Mouse (Mus musculus) heart, embryonic 14.5 days (tissue): Measurements from ENCODE around the gene Pidd1. TPM values are rescaled to one million over a fixed set of nuclear protein-coding genes. Genes with fewer than 3 reads are reported as not detected.
A peak's percentile ranks its signal among the peaks of the same experiment; 100 is the strongest.
"Not testable (repeated sequence)": the region's sequence is repeated elsewhere in the genome, so short reads cannot be mapped to it uniquely, and the experiment has no call there.

Experiments
- ATAC-seq: fragments of 200-750 bp; cut with Nextera tagmentation; 2 replicates; pipeline ENCODE4 v1.8.0; 2017; ENCODE audit warnings: low read depth, moderate TSS enrichment; ENCODE audit not compliant: insufficient number of reproducible peaks, insufficient read depth, low FRiP score
- H3K27ac ChIP-seq, 2 experiments: fragments of 200-500 bp in 1 of 2; fragments of 300-500 bp in 1 of 2; sonication (generic) in 1 of 2; replicated peaks in 1 of 2; 2 replicates each; pipeline ENCODE4 v1.5.1; 2012 to 2014; ENCODE audit warnings: low read depth in 2 of 2, low read length in 2 of 2, control low read depth in 1 of 2, mild to moderate bottlenecking in 1 of 2, mixed read lengths in 1 of 2; ENCODE audit not compliant: control insufficient read depth in 1 of 2, insufficient read depth in 1 of 2
- H3K27me3 ChIP-seq: fragments of 300-500 bp; sonication (generic); 2 replicates; pipeline ENCODE4 v1.6.1; 2014; ENCODE audit warnings: mild to moderate bottlenecking, low read length, control low read depth; ENCODE audit not compliant: control insufficient read depth, insufficient read depth
- H3K36me3 ChIP-seq: fragments of 300-500 bp; sonication (generic); 2 replicates; pipeline ENCODE4 v1.6.1; 2014; ENCODE audit warnings: mild to moderate bottlenecking, control low read depth, low read length, mixed read lengths; ENCODE audit not compliant: control insufficient read depth, insufficient read depth
- H3K4me1 ChIP-seq, 2 experiments: fragments of 200-500 bp in 1 of 2; fragments of 300-500 bp in 1 of 2; sonication (generic) in 1 of 2; 2 replicates each; pipeline ENCODE4 v1.6.1; 2012 to 2014; ENCODE audit warnings: low read length in 2 of 2, control low read depth in 1 of 2, mixed read lengths in 1 of 2; ENCODE audit not compliant: control insufficient read depth in 2 of 2, insufficient read depth in 2 of 2
- H3K4me2 ChIP-seq: fragments of 300-500 bp; sonication (generic); 2 replicates; pipeline ENCODE4 v1.6.1; 2014; ENCODE audit warnings: mild to moderate bottlenecking, low read length
- H3K4me3 ChIP-seq, 2 experiments: fragments of 200-500 bp in 1 of 2; fragments of 300-500 bp in 1 of 2; sonication (generic) in 1 of 2; 2 replicates each; pipeline ENCODE4 v1.5.1; 2012 to 2014; ENCODE audit warnings: low read length in 2 of 2, mild to moderate bottlenecking in 2 of 2, control low read depth in 1 of 2, low read depth in 1 of 2, moderate library complexity in 1 of 2; ENCODE audit not compliant: control insufficient read depth in 1 of 2, insufficient read depth in 1 of 2
- H3K9ac ChIP-seq: fragments of 300-500 bp; sonication (generic); 2 replicates; pipeline ENCODE4 v1.6.1; 2014; ENCODE audit warnings: mild to moderate bottlenecking, low read length
- H3K9me3 ChIP-seq: fragments of 300-500 bp; sonication (generic); 2 replicates; pipeline ENCODE4 v1.6.1; 2016; ENCODE audit warnings: low read length, control low read depth; ENCODE audit not compliant: control insufficient read depth
- WGBS: fragments of 180-500 bp; shearing (Covaris S2); extraction: QIAGEN DNeasy Blood & Tissue Kit; methylation state at CpG from one replicate; pipeline ENCODE4 v1.1.7; 2014; 5-methylcytosine and 5-hydroxymethylcytosine counted together
- polyA plus RNA-seq: library from polyadenylated mRNA; unstranded; fragments of >200 nt; fragmentation: Nextera tagmentation; extraction: Ambion mirVana; gene quantifications from 2 replicates; pipeline ENCODE4 v1.2.1, GENCODE M21; 2014

Pidd1 gene
- polyA plus RNA-seq, 1 experiment from 2014 or later, result 6.1 TPM

DNA sequence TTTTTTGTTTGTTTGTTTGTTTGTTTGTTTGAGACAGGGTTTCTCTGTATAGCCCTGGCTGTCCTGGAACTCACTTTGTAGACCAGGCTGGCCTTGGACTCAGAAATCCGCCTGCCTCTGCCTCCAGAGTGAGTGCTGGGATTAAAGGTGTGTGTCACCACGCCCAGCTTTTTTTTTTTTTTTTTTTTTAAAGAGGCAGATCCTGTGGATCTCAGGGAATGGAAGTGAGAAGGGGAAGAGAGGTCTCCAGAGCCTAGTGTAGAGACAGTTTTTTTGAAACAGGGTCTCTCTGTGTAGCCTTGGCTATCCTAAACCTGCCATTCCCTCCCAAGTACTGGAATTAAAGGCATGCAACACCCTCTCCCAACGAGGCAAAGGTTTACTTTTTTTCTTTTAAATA is 2.5 kb upstream of the Pidd1 start:
- Histone ChIP-seq H3K4me1 (peaks cover 21 to 23% of the 10 kb centered on the region in 2 experiments), H3K4me2 (peak overlapping the region; percentile 91), H3K36me3 (peaks cover 33% of the 10 kb centered on the region)
- not testable (repeated sequence) for H3K4me3 ChIP-seq, ATAC-seq, H3K9me3 ChIP-seq, H3K27ac ChIP-seq, H3K27me3 ChIP-seq, H3K9ac ChIP-seq
- 79% methylated on average over 3 of the region's 3 CpGs for WGBS

DNA sequence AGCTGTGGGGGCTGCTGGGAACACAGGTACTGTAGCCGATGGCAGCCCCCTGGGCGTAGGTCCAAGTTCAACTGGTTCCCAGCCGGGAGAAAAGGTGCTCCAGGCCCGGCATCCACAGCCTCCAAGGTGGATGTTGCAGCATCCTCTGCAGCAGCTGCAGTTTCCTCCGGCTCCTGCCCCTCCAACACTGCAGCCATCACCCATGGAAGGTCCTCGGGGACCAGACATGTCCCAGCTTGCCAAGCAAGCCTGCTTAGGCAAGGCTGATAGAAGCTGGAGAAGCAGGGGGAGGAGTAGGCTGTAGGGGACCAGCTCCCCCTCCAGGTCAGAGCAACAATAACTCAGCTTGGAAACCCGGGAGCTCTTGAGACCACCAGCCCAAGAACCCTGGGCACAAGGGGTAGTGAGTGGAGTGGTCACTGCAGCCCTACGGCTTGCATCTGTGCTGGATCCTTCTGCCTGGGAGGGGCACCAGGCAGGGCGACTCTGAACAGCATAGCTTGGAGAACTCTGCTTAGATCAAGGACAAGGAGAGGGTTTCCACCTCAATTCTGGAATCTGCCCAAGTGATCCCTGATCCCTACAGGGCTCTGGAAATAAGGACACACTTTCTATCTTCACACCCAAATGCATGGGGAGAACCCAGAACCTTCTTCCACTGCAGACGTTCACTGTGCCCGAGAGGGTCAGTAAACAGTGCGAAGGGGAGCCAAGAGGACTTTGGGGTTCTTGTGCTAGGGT is 574 bp downstream of the Pidd1 start:
- 21% methylated on average over 12 of the region's 12 CpGs for WGBS
- Histone ChIP-seq H3K4me3 (peak overlapping the region; percentile 50 to 68), H3K9me3 (no peaks in the 10 kb centered on the region), H3K27me3 (no peaks in the 10 kb centered on the region), H3K4me1 (peaks cover 20 to 21% of the 10 kb centered on the region in 2 experiments), H3K9ac (peak overlapping the region; percentile 77), H3K27ac (peak overlapping the region; percentile 34 to 41; a peak in 2 of 4 replicates), H3K36me3 (peaks cover 28% of the 10 kb centered on the region), H3K4me2 (peak overlapping the region; percentile 96)
- ATAC-seq, result no peak

DNA sequence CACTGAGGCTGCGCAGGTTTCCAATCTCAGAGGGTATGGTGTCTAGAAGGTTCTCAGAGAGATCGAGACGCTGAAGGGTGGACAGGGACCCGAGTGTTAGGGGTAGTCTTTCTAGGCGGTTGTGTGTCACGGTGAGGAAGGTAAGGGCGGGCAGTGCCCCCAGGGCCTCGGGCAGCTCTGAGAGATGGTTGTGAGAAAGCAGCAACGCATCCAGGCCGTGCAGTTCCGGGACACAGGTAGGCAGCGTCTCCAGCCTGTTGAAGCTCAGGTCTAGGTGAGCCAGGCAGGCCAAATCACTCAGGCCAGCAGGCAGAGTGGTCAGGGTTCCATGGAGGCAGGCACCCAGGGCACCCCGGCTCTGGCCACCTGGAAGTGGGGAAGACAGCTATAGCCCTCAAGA is 1.6 kb downstream of the Pidd1 start:
- no peak overlapping the region for H3K4me3 ChIP-seq
- peaks cover 32% of the 10 kb centered on the region for H3K36me3 ChIP-seq
- H3K27me3 ChIP-seq, result no peaks in the 10 kb centered on the region
- no peak for ATAC-seq
- H3K9me3 ChIP-seq, result no peaks in the 10 kb centered on the region
- no peak overlapping the region; the same call in 1 of the 2 replicates for H3K9ac ChIP-seq
- H3K4me2 ChIP-seq, result no peak overlapping the region
- H3K27ac ChIP-seq, result no peak overlapping the region
- WGBS, result 92% methylated on average over 13 of the region's 13 CpGs
- peaks cover 21% of the 10 kb centered on the region in 2 experiments for H3K4me1 ChIP-seq

GRCm38 (mm10) chr7:141441460-141441859 is 2.4 kb downstream of the Pidd1 start:
- WGBS, result 95% methylated on average over 9 of the region's 9 CpGs
- Histone ChIP-seq H3K9me3 (no peaks in the 10 kb centered on the region), H3K9ac (no peak overlapping the region), H3K36me3 (peaks cover 32% of the 10 kb centered on the region), H3K4me2 (no peak overlapping the region), H3K27me3 (no peaks in the 10 kb centered on the region), H3K4me1 (peaks cover 22 to 25% of the 10 kb centered on the region in 2 experiments), H3K4me3 (no peak overlapping the region), H3K27ac (no peak overlapping the region)
- no peak for ATAC-seq

- H3K27me3 ChIP-seq, result no peaks in the 10 kb centered on the region
- H3K4me1 ChIP-seq, result peaks cover 24 to 28% of the 10 kb centered on the region in 2 experiments
- WGBS, result 17% methylated on average over 6 of the region's 6 CpGs
- H3K27ac ChIP-seq, result no peak overlapping the region
- no peaks in the 10 kb centered on the region for H3K9me3 ChIP-seq
- H3K4me3 ChIP-seq, result no peak overlapping the region
- no peak overlapping the region for H3K9ac ChIP-seq
- no peak overlapping the region for H3K4me2 ChIP-seq
- no peak for ATAC-seq
- H3K36me3 ChIP-seq, result peaks cover 32% of the 10 kb centered on the region
Measured at GRCm38 (mm10) chr7:141440613-141441012, 3.2 kb downstream of the Pidd1 start.

DNA sequence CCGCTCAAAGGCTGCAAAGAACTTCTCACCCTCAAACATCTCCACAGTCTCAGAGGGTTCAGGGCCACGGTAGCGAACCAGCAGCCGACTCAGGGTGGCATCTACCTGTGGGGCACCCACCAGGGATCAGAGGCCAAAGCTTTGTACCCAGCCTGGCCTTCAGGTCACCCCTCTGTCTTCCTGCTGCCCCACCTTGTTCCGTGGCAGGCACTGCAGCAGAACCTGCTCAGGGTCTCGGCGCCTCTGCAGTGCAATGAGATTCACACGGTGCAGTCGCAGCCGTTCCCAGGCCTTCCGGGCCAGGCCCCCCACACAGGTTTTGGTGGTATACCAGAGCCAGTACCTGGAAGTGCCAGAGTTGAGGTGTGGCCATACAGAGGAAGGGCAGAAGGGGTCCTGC is 4.0 kb downstream of the Pidd1 start:
- no peak overlapping the region for H3K9ac ChIP-seq

GRCm38 (mm10) chr7:141439140-141439679 is 4.6 kb downstream of the Pidd1 start:
- Histone ChIP-seq H3K4me3 (no peak overlapping the region), H3K27me3 (no peaks in the 10 kb centered on the region), H3K36me3 (peaks cover 32% of the 10 kb centered on the region), H3K9me3 (no peaks in the 10 kb centered on the region), H3K4me1 (peaks cover 33 to 42% of the 10 kb centered on the region in 2 experiments), H3K4me2 (no peak overlapping the region), H3K9ac (no peak overlapping the region), H3K27ac (no peak overlapping the region)
- 92% methylated on average over 10 of the region's 10 CpGs for WGBS
- no peak for ATAC-seq

More for the DNA sequence above, 4.0 kb downstream of the Pidd1 start:
- no peak for ATAC-seq
- Histone ChIP-seq H3K9me3 (no peaks in the 10 kb centered on the region), H3K4me2 (no peak overlapping the region), H3K27me3 (no peaks in the 10 kb centered on the region), H3K36me3 (peaks cover 32% of the 10 kb centered on the region), H3K4me3 (no peak overlapping the region), H3K27ac (no peak overlapping the region), H3K4me1 (peaks cover 28 to 36% of the 10 kb centered on the region in 2 experiments)
- WGBS, result 95% methylated on average over 11 of the region's 11 CpGs
